15 mouse cellular contexts compared by ENCODE assay signal in genomic region chr5:148918049-148918448, GRCm38 (mm10).
"Had no signal": no experiment of that assay in that cellular context is flagged by ENCODE, and none has a peak within 500 bp of the region (broad histone marks: within the 10 kb centered on the region; RNA-seq: fewer than 3 reads in every experiment).

No protein-coding gene starts in this region.

- DNase-seq: kidney, adult 2 months; kidney, postnatal 25 days; layer of hippocampus, adult 9-11 months; liver, embryonic 13.5 days; lung, adult 2 months; lung, postnatal 14 days; lung, postnatal 4 days; thymus, adult 2 months; thymus, postnatal 14 days; thymus, postnatal 4 days had no signal

- H3K9ac ChIP-seq: intestine, embryonic 15.5 days; liver, embryonic 13.5 days; midbrain, embryonic 12.5 days; midbrain, embryonic 15.5 days; neural tube, embryonic 13.5 days had no signal

- H3K27me3 ChIP-seq: intestine, embryonic 15.5 days; liver, embryonic 13.5 days; midbrain, embryonic 12.5 days; midbrain, embryonic 15.5 days; neural tube, embryonic 13.5 days had no signal

- ATAC-seq: intestine, embryonic 15.5 days; midbrain, embryonic 15.5 days had no signal

- H3K4me3 ChIP-seq: intestine, embryonic 15.5 days; layer of hippocampus, adult 2 months; liver, embryonic 13.5 days; midbrain, embryonic 12.5 days; midbrain, embryonic 15.5 days; neural tube, embryonic 13.5 days had no signal

- H3K4me2 ChIP-seq: intestine, embryonic 15.5 days; liver, embryonic 13.5 days; midbrain, embryonic 12.5 days; midbrain, embryonic 15.5 days; neural tube, embryonic 13.5 days had no signal

- H3K27ac ChIP-seq: intestine, embryonic 15.5 days; layer of hippocampus, adult 2 months; liver, embryonic 13.5 days; midbrain, embryonic 12.5 days; midbrain, embryonic 15.5 days; neural tube, embryonic 13.5 days had no signal

- H3K4me1 ChIP-seq: intestine, embryonic 15.5 days; midbrain, embryonic 15.5 days; neural tube, embryonic 13.5 days had no signal

- H3K9me3 ChIP-seq: intestine, embryonic 15.5 days; midbrain, embryonic 15.5 days; neural tube, embryonic 13.5 days had no signal
